ENCODE assay signal across 11 mouse cellular contexts in the genomic region with DNA sequence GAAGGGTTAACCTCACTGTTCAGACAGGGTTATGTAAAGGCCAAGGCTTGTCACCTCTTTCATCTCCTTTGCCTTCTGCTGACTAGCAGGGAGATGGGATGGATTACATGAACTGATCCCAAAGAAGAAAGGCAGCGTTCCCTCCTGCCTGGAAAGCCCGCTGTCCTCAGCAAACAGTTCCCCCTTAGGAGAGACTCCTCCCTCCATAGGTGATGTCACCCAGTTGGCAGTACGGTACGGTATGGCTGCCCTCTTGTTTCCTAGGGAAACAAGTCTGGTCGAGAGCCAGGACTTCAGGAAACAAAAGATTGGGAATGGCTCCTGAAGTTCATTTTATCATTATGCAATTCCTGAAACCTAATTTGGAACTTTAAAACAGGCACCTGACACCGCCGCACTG. TPM values are rescaled to one million over a fixed set of nuclear protein-coding genes. Genes with fewer than 3 reads are reported as not detected.
A peak's percentile ranks its signal among the peaks of the same experiment; 100 is the strongest.
DNase-seq lines count a peak whose midpoint lies in the region; ATAC-seq lines count a peak whose summit lies in the region.
"Had no signal": no experiment of that assay in that cellular context is flagged by ENCODE, and none has a peak within 500 bp of the region (broad histone marks: within the 10 kb centered on the region; RNA-seq: fewer than 3 reads in every experiment).

No protein-coding gene starts in this region.

- peak; percentile 53 for DNase-seq in adrenal gland, postnatal 14 days
- no peak for DNase-seq in adrenal gland, postnatal 4 days (ENCODE audit: low spot score in 2 of 2)
- no peak for DNase-seq in kidney, adult 8-10 months
- no peak for DNase-seq in embryonic facial prominence, embryonic 11.5 days (ENCODE audit: low spot score)
- DNase-seq in lung, postnatal 14 days: peak; percentile 27
- no peak for DNase-seq in layer of hippocampus, postnatal 25 days (ENCODE audit: extremely low spot score in 1 of 2, low spot score in 1 of 2)
- DNase-seq in thymus, adult 18-20 months: no peak
- DNase-seq: cerebellum, adult 11-12 months; layer of hippocampus, postnatal 36 days had no signal

- H3K27ac ChIP-seq in kidney, embryonic 15.5 days: no peak overlapping the region
- no peak overlapping the region for H3K27ac ChIP-seq in embryonic facial prominence, embryonic 11.5 days (replicated peaks; ENCODE audit: low read depth, low read length)

- H3K9me3 ChIP-seq in kidney, embryonic 15.5 days (replicated peaks): no peaks in the 10 kb centered on the region
- no peaks in the 10 kb centered on the region for H3K9me3 ChIP-seq in embryonic facial prominence, embryonic 11.5 days (replicated peaks; ENCODE audit: control insufficient read depth, low read length)

- H3K27me3 ChIP-seq in kidney, embryonic 15.5 days: no peaks in the 10 kb centered on the region
- H3K27me3 ChIP-seq in embryonic facial prominence, embryonic 11.5 days (ENCODE audit: control insufficient read depth, insufficient read depth, low read length): no peaks in the 10 kb centered on the region
- H3K27me3 ChIP-seq: Patski had no signal

- no peak overlapping the region for H3K4me2 ChIP-seq in kidney, embryonic 15.5 days
- no peak overlapping the region for H3K4me2 ChIP-seq in embryonic facial prominence, embryonic 11.5 days (ENCODE audit: low read depth, low read length)

- H3K36me3 ChIP-seq in kidney, embryonic 15.5 days: peaks cover 16% of the 10 kb centered on the region
- H3K36me3 ChIP-seq in embryonic facial prominence, embryonic 11.5 days (replicated peaks; ENCODE audit: control insufficient read depth, insufficient read depth, low read depth, low read length): no peaks in the 10 kb centered on the region

- 45% methylated on average over 7 of the region's 7 CpGs for WGBS in kidney, embryonic 15.5 days
- WGBS in embryonic facial prominence, embryonic 11.5 days: 72% methylated on average over 7 of the region's 7 CpGs

- H3K4me3 ChIP-seq in kidney, embryonic 15.5 days (replicated peaks): no peak overlapping the region
- H3K4me3 ChIP-seq in embryonic facial prominence, embryonic 11.5 days (ENCODE audit: low read depth, low read length): no peak overlapping the region

- no peak overlapping the region for H3K9ac ChIP-seq in kidney, embryonic 15.5 days
- H3K9ac ChIP-seq in embryonic facial prominence, embryonic 11.5 days (replicated peaks; ENCODE audit: low read length): no peak overlapping the region

- ATAC-seq in kidney, embryonic 15.5 days (replicated peaks; ENCODE audit: low FRiP score): 0 out of 2 replicates have a peak, but pooled peaks have one; percentile 57
- ATAC-seq in embryonic facial prominence, embryonic 11.5 days (replicated peaks; ENCODE audit: insufficient number of reproducible peaks, low FRiP score, low TSS enrichment, low read depth): 0 out of 2 replicates have a peak, but pooled peaks have one; percentile 60
- ATAC-seq: Patski had no signal

- H3K4me1 ChIP-seq in kidney, embryonic 15.5 days: peaks cover 22% of the 10 kb centered on the region
- no peaks in the 10 kb centered on the region for H3K4me1 ChIP-seq in embryonic facial prominence, embryonic 11.5 days (ENCODE audit: control insufficient read depth, insufficient read depth, low read length)

RNA-seq across cellular contexts. Expression of gene Enoph1, which starts 8.1 kb away (rescaled TPM):
- total RNA-seq in adrenal gland, postnatal 14 days (2021): 25.3 and 29.6 TPM in 2 replicates
- total RNA-seq in adrenal gland, postnatal 4 days (2021): 10 to 100 TPM; 41.5 to 42.1 TPM
- 48.1 and 48.7 TPM in 2 replicates for polyA plus RNA-seq in kidney, embryonic 15.5 days (2015; fragmentation: Nextera tagmentation; extraction: Ambion mirVana)
- polyA plus RNA-seq in embryonic facial prominence, embryonic 11.5 days (2014; fragmentation: Nextera tagmentation; extraction: Ambion mirVana): 52.9 and 59.0 TPM in 2 replicates
- 10 to 100 TPM; 50.2 to 54.9 TPM for total RNA-seq in layer of hippocampus, postnatal 25 days (2021)

RNA-seq across cellular contexts. Expression of gene Hnrnpdl, which starts 8.4 kb away (rescaled TPM):
- total RNA-seq in adrenal gland, postnatal 14 days (2021): 110 and 137 TPM in 2 replicates
- 100 to 1,000 TPM; 223 to 234 TPM for total RNA-seq in adrenal gland, postnatal 4 days (2021)
- polyA plus RNA-seq in kidney, embryonic 15.5 days (2015; fragmentation: Nextera tagmentation; extraction: Ambion mirVana): 168 and 169 TPM in 2 replicates
- polyA plus RNA-seq in embryonic facial prominence, embryonic 11.5 days (2014; fragmentation: Nextera tagmentation; extraction: Ambion mirVana): 270 and 281 TPM in 2 replicates
- 100 to 1,000 TPM; 161 to 197 TPM for total RNA-seq in layer of hippocampus, postnatal 25 days (2021)

Comparison
In these comparisons a context has a peak if more than half of its experiments do, and no peak if none do; other contexts are left out.
1. DNase-seq: peak in adrenal gland, postnatal 14 days (single experiment) and lung, postnatal 14 days (single experiment); none in adrenal gland, postnatal 4 days (0 of 2), kidney, adult 8-10 months (0 of 2), embryonic facial prominence, embryonic 11.5 days (single experiment), layer of hippocampus, postnatal 25 days (0 of 2) and thymus, adult 18-20 months (0 of 2).